Mouse (Mus musculus): ENCODE measurements around the gene Psd.

DNA sequence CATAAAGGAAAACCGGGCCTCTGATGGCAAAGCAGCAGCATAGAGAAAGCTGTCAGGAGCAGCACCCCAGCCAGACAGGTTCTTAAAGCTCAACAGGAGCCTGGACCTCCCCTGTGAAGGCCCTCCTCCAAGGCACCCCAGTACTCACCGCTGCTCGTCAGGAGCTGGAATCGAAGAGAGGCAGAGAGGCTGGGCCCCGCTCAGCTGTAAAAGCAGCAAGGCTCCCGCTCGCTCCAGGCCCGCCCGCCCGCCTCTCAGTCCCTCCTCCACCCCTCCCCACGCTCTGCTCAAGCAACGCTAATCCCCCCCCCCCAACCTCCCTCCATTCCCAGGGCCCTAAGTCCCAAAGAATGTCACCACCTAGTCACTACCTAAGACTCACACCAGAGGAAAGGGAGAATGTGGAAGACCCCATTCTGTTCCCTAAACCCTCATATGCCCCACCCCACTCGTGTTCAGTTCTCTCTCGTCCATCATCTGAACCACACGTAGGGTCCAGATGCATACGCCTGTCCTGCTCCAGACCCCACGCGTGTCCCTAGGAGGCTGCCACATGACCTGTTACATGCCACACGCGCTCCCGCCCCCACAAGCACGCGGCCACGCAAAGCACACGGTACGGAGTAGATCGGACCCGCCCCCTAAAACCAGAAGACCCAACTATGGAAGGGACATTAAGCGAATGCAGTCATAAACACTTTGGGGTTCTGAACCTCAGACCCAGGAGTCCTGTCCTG, 769 bp downstream of the Psd start:
- TF ChIP-seq CTCF (IDR thresholded peaks at IDR 0.05; ENCODE audit: low read depth), result no peak
- TF ChIP-seq EP300 (IDR thresholded peaks at IDR 0.05; ENCODE audit: low read depth), result no peak
